Mouse (Mus musculus): ENCODE results near the gene Mthfd1l.

DNA sequence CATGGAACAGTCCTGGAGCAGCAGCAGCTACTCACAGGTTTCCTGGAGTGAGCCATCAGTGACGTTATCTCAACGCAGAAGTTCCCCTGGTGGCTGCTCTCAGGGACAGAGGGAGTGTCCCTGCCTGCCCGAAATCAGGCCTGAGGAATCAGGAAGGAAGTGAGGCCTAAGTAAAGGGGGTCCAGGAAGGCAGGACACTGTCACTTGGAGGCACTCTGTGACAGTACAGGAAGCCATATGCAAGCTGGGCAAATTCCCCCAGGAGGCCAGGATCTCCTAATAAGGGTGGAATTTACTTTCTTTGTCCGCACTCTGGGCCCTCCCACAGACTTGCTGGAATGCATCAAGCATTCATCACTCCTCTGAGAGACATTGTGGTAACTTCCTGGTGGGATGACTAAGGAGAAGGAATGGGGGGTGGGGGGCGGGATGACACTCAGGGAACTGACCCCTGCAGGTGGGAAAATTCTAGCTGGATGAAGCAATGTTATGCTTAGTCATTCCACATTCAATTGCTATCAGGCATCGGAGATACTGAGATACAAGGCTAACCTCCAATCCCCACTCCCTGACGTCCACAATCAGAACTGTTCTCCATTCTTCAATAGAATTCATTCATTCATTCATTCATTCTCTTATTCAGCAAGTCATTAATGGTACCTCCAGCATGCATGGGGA is 134.9 kb downstream of the Mthfd1l start:
- no peak for TF ChIP-seq POLR2A (IDR thresholded peaks at IDR 0.05; ENCODE audit: borderline replicate concordance, low read depth, low read length)
- TF ChIP-seq CTCF (IDR thresholded peaks at IDR 0.05; ENCODE audit: low read depth, low read length), result no peak

All from bone marrow macrophage, adult 2 months (primary cell).